7 mouse cellular contexts compared by ENCODE assay signal in genomic region chr5:25010438-25010892, GRCm38 (mm10).
DNase-seq lines count a peak whose midpoint lies in the region; ATAC-seq and TF ChIP-seq lines count a peak whose summit lies in the region.

No protein-coding gene starts in this region.

- H3K27ac ChIP-seq in embryonic facial prominence, embryonic 11.5 days (replicated peaks; ENCODE audit: low read depth, low read length) = no peak overlapping the region
- no peak overlapping the region for H3K27ac ChIP-seq in limb, embryonic 10.5 days
- no peak overlapping the region for H3K27ac ChIP-seq in midbrain, embryonic 13.5 days
- H3K27ac ChIP-seq in small intestine, adult 2 months (ENCODE audit: insufficient read depth, low read depth, low read length) = no peak overlapping the region

- peak; percentile 95 for DNase-seq in adrenal gland, postnatal 14 days
- DNase-seq in embryonic facial prominence, embryonic 11.5 days (ENCODE audit: low spot score) = peak; percentile 86
- peak; percentile 92 to 95 for DNase-seq in heart, adult 18-20 months
- DNase-seq in kidney, adult 18-20 months = peak; percentile 83
- peak; percentile 88 for DNase-seq in limb, embryonic 10.5 days (ENCODE audit: low spot score)

- H3K4me2 ChIP-seq in embryonic facial prominence, embryonic 11.5 days (ENCODE audit: low read depth, low read length) = peak overlapping the region; percentile 25; the same call in 1 of the 2 replicates
- peak overlapping the region; percentile 31 for H3K4me2 ChIP-seq in midbrain, embryonic 13.5 days (replicated peaks)

- WGBS in embryonic facial prominence, embryonic 11.5 days = 6% methylated on average over 9 of the region's 9 CpGs
- 5% methylated on average over 9 of the region's 9 CpGs for WGBS in limb, embryonic 10.5 days
- 5% methylated on average over 9 of the region's 9 CpGs for WGBS in midbrain, embryonic 13.5 days
- WGBS in small intestine, adult 2 months = 12% methylated on average over 9 of the region's 9 CpGs

- H3K36me3 ChIP-seq in embryonic facial prominence, embryonic 11.5 days (replicated peaks; ENCODE audit: control insufficient read depth, insufficient read depth, low read depth, low read length) = no peaks in the 10 kb centered on the region
- no peaks in the 10 kb centered on the region for H3K36me3 ChIP-seq in limb, embryonic 10.5 days
- H3K36me3 ChIP-seq in midbrain, embryonic 13.5 days = no peaks in the 10 kb centered on the region
- H3K36me3 ChIP-seq in small intestine, adult 2 months (ENCODE audit: control insufficient read depth, insufficient read depth, low read length) = no peaks in the 10 kb centered on the region

- TF ChIP-seq POLR2A in small intestine, adult 2 months (IDR thresholded peaks at IDR 0.05; ENCODE audit: low read depth, low read length) = no peak

- H3K27me3 ChIP-seq in embryonic facial prominence, embryonic 11.5 days (ENCODE audit: control insufficient read depth, insufficient read depth, low read length) = no peaks in the 10 kb centered on the region
- H3K27me3 ChIP-seq in limb, embryonic 10.5 days (ENCODE audit: low read depth, poor library complexity, severe bottlenecking) = peaks cover 29% of the 10 kb centered on the region
- peaks cover 5% of the 10 kb centered on the region; the same call in 1 of the 2 replicates for H3K27me3 ChIP-seq in midbrain, embryonic 13.5 days
- no peaks in the 10 kb centered on the region for H3K27me3 ChIP-seq in small intestine, adult 2 months (ENCODE audit: control insufficient read depth, insufficient read depth, low read length)

- ATAC-seq in embryonic facial prominence, embryonic 11.5 days (replicated peaks; ENCODE audit: insufficient number of reproducible peaks, low FRiP score, low TSS enrichment, low read depth) = peak; percentile 54
- peak; percentile 77 for ATAC-seq in midbrain, embryonic 13.5 days

- H3K9me3 ChIP-seq in embryonic facial prominence, embryonic 11.5 days (replicated peaks; ENCODE audit: control insufficient read depth, low read length) = no peaks in the 10 kb centered on the region
- H3K9me3 ChIP-seq in limb, embryonic 10.5 days (replicated peaks) = no peaks in the 10 kb centered on the region
- no peaks in the 10 kb centered on the region for H3K9me3 ChIP-seq in midbrain, embryonic 13.5 days

- H3K4me3 ChIP-seq in embryonic facial prominence, embryonic 11.5 days (ENCODE audit: low read depth, low read length) = no peak overlapping the region
- peak overlapping the region; percentile 34; the same call in 1 of the 2 replicates for H3K4me3 ChIP-seq in limb, embryonic 10.5 days
- H3K4me3 ChIP-seq in midbrain, embryonic 13.5 days (replicated peaks) = no peak overlapping the region
- no peak overlapping the region for H3K4me3 ChIP-seq in small intestine, adult 2 months (ENCODE audit: low read depth, low read length)

- no peak overlapping the region; the same call in 1 of the 2 replicates for H3K9ac ChIP-seq in embryonic facial prominence, embryonic 11.5 days (replicated peaks; ENCODE audit: low read length)
- H3K9ac ChIP-seq in midbrain, embryonic 13.5 days (replicated peaks) = no peak overlapping the region

- peak; percentile 87; the same call in 1 of the 2 replicates for TF ChIP-seq CTCF in small intestine, adult 2 months (IDR thresholded peaks at IDR 0.05; ENCODE audit: extremely low read depth, insufficient read length, insufficient replicate concordance, low read depth, low read length)

- H3K4me1 ChIP-seq in embryonic facial prominence, embryonic 11.5 days (ENCODE audit: control insufficient read depth, insufficient read depth, low read length) = no peaks in the 10 kb centered on the region
- peaks cover 17% of the 10 kb centered on the region for H3K4me1 ChIP-seq in limb, embryonic 10.5 days
- peaks cover 17% of the 10 kb centered on the region for H3K4me1 ChIP-seq in midbrain, embryonic 13.5 days (replicated peaks)
- H3K4me1 ChIP-seq in small intestine, adult 2 months (ENCODE audit: control insufficient read depth, insufficient read depth, insufficient read length, low read length) = peaks cover 22% of the 10 kb centered on the region
